Mouse (Mus musculus): Measurements from ENCODE around the gene Pigk.
A peak's percentile ranks its signal among the peaks of the same experiment; 100 is the strongest.

Pigk gene

DNA sequence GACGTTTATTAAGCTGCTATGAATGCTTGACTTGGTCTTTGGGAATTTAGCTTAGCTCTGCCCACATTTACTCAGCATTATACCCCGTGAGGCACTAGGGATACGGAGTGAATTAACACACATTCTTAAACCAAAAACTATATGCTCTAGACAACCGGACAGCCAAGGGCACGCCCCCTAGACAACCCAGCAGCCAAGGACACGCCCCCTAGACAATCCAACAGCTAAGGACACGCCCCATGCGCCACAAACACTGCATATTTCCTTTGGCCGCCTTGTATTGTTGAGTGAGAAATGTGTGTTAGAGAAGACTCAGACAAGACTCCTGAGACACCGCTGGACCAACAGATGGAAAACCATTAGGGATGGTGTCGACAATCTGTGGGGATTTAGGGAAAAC lies 229.1 kb downstream of the Pigk start:
- DNase-seq (ENCODE audit: low spot score), result no peak

DNA sequence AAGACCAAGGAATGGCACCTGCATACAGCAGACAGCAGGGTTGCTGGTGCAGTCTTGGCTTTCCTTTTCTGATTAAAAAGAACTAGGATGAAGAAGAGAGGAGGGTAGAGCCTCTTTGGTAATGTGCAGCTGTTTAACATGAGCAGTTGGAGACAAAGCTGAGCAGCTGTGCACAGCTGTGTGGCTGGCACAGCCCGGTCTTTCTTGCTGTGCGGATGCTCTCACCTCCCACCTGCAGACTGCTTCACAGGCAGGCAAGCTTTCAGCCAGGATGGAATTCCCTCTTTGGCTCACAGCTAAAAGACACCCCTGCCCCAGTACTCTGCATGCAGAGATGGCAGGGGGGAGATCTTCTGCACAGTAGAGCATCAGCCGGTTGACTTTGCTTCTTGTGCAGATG lies 230.9 kb downstream of the Pigk start:
- no peak for DNase-seq (ENCODE audit: low spot score)

DNA sequence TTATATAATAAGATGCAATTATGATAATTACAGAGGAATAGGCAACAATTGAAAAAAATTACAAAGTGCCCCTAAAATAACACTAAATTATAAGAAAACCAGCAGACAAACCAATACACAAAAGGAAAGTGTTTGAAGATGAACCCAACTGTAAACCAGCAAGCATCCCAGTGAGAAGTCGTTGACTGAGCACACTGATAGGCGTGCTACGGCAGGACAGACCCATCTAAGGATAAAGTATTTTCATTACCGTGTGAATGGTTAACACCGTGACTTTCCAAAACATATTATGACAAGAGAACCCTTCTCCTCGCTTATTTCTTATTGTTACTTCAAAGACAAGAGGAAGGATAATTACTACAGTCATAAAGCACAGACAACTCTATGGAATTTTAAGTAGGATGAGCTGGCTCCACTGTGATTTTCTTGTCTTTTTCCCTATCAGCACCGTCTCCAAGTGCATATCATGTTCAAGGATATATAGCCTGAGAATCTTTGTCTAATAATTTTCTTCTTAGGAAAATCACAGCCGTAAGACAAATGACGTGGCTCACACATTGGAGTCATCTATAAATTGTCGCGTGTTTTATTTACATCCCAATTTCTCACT lies 233.2 kb downstream of the Pigk start:
- no peak for DNase-seq (ENCODE audit: low spot score)

DNA sequence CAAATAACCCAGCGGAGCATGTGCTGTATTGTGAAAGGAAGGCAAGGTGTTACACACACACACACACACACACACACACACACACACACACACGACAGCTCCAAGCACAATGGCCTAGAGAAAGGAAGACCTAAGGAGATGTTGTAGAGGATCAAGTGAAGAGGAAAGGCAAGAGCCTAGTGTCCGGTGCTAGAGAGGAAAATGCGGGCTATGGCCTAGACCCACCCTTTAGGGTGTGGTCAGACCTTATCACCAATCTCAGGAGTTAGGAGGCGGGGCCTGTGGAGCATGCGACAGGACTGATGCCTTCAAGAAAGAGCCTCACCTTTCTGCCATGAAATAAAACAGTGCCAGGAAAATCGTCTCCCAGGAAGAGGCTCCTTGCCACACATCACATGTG lies 234.7 kb downstream of the Pigk start:
- DNase-seq (ENCODE audit: low spot score), result no peak

DNA sequence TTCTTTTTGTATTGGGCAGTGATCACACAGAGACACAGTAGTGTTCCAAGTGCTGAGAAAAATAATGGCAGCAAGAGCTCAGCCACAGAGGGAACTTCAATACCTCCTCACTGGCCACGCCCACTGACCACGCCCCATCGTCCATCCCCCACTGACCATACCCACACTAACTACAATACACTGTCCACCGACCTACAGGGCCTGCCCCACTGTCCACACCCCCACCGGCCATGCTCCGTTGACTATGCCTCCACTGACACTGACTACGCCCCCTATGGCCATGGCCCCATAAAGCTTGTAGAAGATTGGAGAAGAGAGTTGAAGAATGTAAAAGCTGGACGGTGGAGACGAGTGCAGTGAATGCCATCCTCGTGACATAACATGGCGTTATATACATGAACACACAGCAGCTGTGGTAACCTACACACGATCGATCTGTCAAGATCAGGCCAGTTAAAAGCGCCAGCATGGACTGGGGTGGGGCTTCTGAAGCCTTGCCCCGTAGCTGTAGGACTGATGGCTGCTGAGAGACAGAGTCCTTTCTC lies 235.4 kb downstream of the Pigk start:
- DNase-seq (ENCODE audit: low spot score), result no peak

DNA sequence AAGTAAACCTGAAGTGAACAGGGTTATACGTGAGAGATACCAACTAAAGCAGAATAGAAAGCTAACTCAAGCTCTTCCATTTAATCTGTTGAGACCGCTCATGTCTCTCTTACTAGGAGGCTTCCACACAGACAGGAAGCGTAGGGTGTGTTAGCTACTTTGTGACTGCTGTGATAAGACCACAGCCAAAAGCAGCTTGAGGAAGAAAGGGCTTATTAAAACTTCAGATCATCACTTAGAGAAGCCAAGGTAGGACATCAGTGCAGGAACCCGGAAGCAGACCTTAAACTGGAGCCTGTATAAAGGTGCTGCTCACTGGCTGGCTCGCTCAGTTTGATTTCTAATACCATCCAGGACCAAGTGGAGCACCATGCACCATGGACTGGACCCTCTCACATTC lies 236.4 kb downstream of the Pigk start:
- no peak for DNase-seq (ENCODE audit: low spot score)

DNA sequence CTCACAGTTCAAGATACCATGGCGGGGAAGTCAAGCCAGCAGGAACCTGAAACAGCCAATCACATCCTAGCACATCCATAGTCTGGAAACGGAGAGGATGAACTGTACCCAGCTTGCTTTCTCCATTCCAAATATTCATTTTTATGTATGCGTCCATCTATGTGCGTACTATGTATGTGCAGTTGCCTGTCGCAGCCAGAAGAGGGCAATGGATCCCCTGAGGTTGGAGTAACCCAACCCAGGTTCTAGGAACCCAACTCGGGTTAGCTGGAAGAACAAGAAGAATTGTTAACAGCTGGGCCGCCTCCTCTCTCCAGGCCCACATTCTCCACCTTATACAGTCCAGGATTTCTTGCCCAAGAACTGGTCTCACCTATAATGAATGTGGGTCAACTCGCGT lies 237.0 kb downstream of the Pigk start:
- DNase-seq (ENCODE audit: low spot score), result no peak

DNA sequence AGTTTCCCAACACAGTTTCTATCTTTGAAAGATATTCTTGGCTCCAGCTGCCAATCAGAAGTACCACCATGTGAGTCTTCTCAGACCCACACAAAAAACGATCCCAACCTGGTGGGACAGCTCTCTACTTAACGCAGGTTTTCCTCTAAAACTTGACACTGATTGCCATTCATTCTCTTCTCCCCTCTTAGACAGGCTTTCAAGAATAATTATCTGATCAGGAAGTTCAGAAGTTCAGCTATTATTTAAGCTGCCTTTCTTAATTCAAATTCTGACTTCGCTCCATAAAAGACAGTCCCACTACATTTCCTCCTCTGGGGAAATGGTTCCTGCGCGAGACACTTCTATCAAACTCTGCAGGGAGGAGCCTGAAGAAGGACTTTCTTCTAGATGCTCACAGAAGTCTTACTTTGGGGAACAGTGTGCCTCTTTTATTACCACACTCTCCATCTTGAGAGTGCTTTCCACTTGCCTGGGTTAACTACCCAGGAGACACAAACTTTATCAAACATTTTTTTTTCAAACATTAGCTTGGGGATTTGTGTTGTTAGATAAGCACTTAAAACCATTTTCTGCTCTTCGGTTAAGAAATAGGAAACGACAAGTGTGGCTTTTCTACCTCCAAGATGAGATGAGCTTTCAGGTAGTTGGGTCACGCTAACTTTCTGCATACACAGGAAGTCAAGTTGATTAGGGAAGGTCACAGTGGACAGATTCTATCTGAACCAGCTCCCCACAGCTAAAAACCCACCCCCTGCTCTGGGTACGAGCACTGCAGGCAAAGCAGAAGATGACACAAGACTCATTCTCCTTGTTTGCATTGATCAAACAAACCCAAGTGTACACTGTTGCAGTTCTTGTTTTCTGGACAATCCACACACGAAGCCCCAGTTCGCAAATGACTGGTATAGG lies 238.0 kb downstream of the Pigk start:
- no peak for DNase-seq (ENCODE audit: low spot score)

DNA sequence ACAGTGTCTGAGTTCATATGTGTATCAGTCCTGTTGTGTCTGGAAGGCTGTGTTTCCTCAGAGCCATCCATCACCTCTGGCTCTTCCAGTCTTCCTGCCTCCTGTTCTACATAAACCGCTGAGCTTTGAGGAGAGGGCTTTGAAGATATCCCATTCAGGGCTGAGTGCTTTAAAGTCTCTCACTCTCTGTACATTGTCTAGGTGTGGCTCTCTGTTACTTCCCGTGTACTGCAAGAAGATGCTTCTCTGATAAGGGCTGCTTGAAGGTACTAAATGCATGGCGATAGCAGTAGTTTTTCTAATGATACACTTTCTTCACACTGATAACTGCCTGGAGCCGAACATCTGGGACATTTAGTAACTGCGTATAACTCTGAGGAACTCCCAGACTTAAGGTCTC lies 242.1 kb downstream of the Pigk start:
- no peak for DNase-seq (ENCODE audit: low spot score)

DNA sequence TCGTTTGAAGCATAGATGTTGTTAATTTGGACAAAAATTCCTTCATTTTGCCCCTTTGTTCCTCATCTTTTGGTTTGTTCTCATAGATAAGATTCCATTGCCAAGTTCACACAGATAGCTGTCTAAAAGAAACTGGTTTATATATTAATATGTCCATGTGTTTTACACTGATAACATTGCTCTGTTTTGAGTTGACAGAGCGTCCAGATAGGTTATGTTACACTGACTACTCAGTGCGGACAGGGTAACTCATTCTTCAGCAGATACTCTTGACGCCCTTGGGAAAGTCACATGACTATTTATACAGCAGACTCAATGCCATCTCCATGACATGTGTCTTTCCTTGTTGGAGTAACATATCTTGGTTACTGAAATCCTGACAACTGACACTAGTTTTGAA lies 242.9 kb downstream of the Pigk start:
- DNase-seq (ENCODE audit: low spot score), result no peak

DNA sequence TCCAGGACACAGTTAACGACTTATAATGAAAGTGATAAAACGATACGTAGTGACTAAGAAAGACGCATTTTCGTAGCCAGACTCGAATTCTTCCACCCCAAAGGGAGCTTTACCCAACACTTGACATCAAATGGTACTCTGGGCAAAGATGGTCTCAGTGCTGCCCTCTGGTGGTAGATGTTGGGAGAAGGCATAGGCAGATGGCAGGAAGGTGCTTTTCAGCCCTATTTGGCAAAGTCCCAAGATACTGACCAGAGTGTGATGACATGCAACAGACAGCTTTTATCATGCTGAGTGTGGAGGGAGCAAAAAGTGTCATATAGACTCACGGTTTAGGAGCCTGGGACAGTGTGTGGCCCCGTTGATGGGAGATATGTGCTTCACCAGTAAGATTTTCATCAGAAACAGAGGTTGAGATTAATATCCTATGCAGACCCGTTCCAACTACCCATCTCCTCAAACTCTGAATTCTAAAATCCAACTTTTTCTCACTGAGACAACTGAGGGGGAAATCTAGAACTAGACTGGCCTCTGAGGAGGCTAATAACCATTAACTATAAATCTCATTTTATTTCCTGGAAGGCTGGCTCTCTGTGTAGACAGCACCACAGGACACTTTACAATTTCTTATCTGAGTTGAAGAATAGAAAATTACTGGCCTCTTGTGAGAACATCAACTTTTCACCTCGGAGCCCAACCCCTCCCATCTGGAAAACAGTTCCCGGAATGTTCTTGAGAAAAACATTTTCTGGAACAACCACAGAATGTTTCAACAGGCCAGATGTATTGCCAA lies 244.7 kb downstream of the Pigk start:
- DNase-seq (ENCODE audit: low spot score), result peak; percentile 9

DNA sequence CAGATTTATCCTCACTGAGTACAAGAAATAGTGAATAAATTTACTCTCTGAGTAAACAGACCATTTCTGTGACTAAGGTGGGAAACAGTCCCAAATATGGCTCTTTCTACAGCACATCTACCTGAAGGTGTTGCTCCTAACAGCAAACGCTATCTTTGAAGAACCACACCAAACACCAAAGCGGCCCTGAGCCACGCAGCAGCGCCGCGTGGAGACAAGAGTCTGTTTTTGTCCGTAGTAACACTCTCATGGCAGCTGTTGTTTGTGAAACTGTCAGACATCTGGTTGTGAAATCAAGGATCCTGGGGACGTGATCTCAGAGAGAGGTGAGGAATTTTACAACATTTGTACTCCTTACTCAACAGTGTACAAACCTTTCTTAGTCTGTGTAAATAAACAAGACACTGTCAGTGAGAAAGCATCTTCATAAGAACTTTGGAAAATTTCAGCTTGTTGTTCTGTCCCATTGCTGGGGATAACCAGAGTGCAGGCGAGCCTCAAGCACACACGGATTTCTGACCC lies 248.0 kb downstream of the Pigk start:
- DNase-seq (ENCODE audit: low spot score), result no peak

DNA sequence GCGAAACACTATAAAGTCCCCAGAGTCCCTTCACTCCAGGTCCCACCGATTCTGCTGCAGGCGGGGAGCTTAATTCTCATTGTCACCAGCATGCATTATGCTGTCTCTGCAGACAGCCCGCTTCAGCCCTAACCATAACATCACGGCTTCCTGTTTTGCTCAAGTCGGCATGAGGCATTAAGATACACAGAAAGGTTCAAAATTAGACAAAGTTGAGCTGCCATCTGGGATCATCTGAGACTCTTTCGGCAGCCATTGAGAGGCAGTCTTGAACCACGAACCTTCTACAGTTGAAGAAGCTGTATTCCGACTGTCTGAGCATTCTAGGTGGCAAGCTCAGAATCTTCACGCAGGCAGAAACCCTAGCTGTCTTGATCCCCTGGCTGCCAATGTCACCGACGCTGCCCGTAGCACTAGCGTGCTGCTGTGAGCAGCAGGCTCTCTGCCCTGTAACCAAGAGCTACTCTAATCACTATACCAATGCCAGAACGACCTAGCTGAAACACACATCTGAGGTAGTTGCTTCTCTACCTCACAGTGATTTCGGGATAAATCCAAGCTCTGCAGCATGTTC lies 256.0 kb downstream of the Pigk start:
- DNase-seq (ENCODE audit: low spot score), result no peak

DNA sequence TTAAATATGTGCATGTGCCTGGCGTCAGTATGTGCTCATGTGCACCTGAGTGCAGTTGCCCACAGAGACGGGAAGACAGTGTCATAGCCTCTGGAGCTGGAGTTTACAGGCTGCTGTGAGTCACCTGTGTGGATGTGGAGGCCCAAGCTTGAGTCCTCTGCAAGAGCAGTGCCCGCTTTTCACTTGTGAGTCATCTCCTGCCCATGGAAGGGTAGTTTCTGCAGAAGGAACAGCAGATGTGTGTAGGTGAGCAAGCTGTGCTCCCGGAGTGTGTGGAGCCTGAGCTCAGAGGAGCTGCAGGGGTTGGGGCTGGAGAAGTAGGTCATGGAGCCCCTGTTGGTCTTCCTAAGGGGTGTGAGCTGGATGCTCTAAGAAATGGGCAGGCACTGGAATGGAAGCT lies 257.5 kb downstream of the Pigk start:
- no peak for DNase-seq (ENCODE audit: low spot score)

DNA sequence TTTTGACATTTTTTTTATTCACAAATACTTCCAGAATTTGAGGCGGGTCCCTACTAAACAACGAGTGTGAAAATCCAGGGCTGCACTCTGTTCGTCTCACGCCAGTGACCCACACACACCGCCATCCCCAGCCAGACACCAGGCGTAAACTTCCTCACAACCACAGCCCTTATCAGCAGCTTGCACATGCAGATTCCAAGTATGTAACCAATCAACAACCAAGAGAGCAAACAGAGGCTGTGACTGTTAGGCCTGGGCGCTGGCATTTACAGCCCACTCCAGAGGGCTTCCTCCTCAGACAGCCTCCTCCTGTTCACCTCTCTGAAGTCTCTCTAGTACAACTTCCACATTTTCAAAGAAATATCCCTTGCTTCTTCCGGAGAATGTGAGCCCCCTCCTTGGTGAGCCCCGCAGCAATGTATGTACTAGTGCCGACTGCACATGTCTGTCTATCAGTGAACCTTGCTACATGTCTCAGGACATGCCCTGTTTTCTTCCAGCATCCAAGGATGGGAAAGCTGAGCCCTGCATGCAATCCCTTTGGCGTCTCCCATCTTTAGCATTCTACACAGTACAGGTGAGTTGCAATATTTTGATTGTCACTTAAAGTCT lies 265.7 kb downstream of the Pigk start:
- DNase-seq (ENCODE audit: low spot score), result no peak

DNA sequence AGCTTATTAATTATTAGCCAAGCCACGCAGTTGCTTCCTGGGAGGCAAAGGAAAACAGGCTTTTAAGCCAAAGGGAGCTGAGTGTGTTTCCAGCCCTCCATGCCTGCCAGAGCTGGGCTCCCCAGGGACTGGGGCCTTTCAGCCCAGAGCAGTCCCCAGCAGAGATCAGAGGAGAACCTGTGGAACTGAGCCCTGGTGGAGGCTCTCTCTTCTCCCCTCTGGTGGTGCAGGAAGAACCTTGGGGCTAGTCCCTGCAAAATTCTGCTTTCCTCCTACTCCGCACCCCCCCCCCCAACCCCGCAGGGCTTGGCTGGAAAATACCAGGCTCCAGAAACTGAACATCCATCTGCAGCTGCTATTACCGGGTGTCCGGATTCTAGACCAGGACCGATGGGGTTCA lies 266.5 kb downstream of the Pigk start:
- no peak for DNase-seq (ENCODE audit: low spot score)

DNA sequence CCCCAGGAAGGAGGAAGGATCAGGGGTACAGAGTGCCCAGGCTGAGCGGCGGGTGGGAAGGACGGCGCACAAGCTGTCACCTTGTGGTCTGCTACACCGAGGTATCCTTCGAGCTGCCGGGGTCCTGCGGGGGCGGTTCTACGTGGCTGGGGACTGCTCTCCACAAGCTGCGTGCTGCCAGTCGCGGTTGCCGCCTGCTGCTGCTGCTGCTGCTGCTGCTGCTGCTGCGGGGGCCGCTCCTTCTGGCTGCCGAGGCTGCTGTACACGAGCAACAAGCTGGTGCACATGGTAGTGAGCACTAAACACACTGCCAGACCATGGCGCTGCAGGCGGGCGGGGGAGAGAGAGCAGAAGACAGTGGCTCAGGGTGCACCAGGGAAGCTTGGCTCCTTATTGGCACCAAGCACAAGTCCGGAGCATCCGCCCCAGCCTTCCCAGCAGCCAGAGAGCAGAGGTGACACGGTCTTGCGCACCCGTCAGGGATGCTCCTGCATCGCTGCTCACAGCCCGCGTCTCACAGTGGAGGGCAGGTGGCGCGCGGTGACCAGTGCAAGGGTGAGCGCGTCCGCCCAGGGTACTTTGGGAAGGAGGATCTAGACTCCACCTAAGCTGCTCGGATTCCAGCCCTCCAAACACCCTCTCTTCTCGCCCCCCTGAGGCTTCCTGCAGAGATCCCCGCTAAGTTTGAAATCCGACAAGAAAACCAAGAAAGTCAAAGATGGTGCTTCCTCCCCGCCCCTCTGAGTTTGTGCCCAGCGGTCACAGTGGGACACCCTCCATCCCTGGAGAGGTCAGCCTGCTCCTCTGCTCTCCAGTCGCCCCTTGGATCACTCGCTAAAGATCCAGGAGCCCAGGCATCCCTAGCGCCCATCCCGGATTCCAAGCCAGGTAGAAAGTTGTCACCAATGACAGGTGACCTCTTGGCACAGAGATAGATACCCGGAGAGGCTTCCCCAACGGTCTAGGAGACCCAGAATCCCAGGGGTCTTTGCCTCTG lies 267.4 kb downstream of the Pigk start:
- DNase-seq (ENCODE audit: low spot score), result no peak

DNA sequence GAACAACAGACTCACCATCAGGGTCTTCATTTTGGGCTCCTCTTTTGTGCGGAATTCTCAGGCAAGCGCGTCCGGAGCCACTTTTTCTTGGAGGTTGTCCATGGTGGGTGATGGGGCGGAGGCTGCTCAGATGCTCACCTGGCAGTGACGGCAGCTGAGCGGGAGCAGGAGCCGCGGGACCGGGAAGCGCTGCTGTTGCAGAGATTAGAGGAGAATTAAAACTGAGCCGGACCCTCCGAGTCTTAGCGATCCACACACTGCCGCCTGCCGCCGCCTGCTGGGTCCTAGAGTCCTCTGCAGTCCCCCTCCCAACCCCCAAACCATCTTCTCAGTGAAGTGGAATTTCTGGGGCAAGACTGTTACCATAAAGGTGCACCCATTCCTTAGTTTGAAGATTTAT lies 268.1 kb downstream of the Pigk start, which contains the start of gene St6galnac5:
TSS of gene St6galnac5 (minus strand) at position 259 of the 400 bp plus-strand sequence.
- DNase-seq (ENCODE audit: low spot score), result no peak

DNA sequence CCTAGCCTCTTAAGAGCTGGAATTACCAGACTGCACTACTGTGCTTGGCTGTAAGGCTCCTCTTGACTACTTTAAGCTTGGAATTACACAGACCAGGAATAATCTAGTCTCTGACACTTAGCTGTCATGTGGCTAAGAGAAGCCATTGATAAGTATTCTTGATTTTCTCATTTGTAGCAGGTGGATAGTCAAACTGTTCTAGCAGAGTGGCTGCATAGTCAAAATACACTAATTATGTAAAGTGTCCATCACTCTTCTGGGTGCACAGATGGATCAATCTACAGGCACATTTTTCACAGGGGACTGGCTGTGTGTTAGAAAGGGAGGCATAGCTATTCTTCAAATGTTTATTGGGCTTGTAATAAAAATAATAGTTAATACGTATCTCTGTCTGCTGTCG lies 276.9 kb downstream of the Pigk start:
- DNase-seq (ENCODE audit: low spot score), result no peak

DNA sequence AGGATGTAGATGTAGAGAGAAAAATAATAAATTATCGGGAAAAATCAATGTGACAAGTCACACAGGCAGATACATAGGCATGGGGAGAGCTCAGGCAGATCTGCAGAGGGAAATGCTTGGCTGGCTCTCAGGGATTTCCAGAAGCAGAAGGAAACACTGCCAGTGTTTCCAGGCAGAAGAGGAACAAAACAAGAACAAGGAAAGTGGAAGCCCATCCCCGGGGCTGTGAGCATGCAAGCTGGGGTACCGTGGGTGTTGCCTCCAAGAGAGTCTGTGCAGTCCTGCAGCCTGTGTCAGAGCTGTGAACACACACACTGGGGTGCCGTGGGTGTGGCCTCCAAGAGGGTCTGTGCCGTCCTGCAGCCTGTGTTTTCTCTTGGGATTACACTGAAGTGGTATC lies 279.7 kb downstream of the Pigk start:
- no peak for DNase-seq (ENCODE audit: low spot score)

All from spleen, adult 12 weeks (tissue).